Mouse (Mus musculus): ENCODE data around the gene Elmsan1.

The Elmsan1 gene

DNA sequence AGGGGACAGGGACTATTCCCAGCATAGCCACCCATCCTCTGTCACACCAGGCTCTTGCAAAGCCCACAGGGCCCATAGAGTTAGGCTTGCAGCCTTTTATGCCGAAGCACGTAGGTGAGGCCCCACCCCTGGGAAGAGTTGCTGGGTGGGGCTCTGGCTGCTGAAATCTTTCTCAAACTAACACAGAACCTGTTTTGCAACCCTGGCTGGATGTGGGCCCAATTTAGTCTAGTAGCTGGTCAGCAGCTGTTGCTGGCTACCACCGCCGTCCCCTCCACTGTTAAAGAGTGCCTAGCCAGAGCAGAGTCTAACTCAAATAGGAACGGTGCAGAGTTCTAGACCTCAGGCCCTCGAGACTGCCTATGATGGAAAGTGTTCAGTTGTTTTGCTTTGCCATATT, 43.8 kb downstream of the Elmsan1 start:
- peak; percentile 86 for DNase-seq

DNA sequence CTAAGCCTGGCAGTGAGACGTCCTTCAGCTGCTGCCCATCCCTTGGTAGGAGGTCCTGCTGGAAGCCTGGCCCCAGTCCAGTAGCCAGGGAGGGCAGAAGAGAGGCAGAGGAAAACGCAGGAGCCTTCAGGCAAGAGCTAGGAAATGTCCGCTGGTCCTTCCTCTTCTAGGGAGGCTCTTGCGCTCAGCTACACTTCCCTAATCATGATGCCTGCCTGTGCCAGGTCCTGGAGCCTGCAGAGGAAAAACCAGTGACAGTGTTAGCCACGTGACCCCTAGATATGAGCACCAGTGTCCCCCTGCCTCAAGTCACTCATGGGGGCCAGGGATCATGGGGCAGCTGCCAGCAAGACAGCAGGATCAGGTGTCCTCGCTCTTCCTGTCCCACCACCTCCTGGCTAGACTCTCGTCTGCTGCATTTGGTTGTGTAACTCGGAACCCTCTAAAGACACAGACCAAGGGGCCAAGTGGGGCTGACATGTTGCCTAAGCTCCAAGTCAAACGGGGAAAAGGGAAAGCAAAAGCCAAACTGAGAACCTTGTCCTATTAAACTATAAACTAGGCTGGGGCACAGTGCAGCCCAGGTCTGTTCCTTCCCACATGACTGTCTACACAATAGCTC, 44.4 kb downstream of the Elmsan1 start:
- DNase-seq = peak; percentile 79

DNA sequence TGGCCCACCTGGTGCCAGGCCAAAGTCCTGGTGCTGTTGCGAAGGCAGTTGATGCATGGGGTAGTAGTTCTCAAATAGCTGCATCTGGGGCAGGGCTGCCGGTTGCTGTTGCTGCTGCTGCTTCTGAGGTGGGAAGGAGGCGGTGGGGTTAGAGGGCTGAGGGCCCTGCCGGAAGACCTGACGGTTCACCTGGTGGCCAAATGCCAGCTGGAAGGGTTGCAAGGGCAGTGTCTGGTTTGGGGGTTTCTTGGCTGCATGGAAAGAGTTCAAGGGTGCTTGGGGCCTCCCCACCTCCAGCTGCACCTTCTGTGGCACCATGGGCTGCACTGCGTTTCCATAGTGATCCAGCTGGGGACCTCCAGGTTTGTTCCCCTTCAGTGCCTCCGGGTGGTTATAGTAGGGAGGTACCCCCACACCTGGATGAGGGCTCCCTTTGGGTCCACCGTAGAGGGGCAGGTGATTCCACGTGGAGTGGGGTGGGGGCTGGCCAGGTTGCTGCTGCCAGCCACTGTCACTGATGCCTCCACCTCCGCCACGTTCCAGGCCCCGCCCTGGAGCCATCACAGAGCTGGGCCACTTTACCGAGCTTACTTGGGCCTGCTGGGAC, 45.3 kb downstream of the Elmsan1 start:
- no peak for DNase-seq

DNA sequence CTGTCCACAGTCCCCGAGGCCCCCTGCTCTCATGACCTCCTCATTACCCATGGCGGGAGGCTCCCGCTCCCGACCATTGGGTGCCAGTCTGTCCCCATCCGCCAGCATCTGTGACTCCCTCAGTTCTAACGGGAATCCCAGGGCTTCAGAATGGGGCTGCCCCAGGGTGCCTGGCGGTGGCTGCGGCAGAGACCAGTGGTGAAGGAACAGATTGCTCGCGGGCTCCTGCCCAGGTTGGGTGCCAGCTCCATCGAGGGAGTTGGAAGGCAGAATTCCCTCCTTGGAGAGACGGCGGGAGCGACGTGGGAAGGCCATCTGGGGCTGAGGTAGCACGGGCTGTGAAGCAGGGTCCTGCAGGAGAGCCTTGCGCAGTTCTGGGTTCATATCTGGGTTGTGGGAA, 45.8 kb downstream of the Elmsan1 start:
- DNase-seq = peak; percentile 16

DNA sequence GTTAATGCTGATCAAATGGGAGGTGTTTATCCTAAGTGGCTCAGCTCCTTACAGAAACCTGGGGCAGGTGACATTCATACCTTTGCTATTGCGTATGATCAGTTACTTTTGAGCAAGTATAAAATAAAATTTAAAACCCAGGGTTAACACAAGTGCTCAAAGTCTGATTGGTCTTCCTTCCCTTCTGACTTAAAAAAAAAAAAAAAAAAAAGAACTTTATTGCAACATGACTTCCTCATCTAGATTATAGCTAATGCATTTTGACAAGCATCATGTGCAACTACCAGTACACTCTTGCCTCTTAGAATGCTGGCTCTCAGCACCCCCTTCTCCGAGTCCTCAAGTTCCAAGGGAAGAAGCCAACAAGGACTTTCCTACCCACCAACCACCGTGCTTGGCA, 46.5 kb downstream of the Elmsan1 start:
- no peak for DNase-seq

DNA sequence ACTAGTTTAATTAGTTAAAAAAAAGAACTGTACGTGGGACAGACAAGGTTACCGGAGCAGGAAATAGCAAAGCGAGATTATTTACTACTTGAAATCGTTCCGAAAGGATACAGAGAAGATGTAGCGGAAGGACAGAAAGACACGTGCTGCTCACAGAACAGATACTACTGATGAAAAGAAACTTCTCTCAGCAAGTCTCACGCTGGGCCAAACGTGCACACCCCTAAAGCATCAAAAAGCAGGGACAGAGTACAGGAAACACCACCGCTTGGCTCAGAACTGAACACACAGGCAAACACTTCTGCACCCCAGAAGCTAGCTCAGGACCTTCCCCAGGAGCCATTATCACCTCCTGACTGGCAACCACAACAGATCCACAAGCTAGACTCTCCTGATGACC, 48.1 kb downstream of the Elmsan1 start:
- no peak for DNase-seq

DNA sequence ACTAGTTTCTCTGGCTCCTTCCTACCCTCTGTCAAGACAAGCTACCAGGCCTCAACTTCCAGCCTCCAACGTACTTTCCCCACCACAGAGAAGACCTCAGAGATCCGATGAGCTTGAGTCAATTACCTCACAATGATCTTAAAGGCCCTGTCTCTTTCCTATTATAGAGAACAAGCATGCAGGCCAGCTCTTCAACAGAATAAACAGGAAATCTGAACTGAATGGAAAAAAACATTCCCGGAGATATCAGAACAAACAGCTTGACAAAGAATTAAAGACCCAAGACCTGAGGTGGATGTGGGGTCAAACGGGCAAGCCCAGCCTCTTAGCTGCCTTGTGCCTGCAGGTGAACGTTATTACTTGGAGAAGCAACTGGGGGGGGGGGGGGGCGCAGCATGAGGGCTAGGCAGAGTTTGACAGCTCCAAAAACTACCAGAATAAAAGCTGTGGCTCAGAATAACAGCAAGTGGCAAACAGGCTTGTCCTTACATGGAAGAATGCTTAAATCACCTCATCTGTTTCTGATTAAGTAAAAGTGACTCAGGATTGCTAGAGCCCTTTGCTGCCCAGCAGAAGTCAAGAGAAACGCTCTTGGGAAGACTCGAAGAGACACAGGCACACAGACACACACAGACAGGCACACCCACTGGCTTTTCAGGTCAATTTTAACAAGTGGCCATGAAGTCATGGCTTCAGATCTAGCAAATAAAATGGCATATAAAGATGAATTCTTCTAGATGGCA, 52.9 kb downstream of the Elmsan1 start:
- DNase-seq = no peak

DNA sequence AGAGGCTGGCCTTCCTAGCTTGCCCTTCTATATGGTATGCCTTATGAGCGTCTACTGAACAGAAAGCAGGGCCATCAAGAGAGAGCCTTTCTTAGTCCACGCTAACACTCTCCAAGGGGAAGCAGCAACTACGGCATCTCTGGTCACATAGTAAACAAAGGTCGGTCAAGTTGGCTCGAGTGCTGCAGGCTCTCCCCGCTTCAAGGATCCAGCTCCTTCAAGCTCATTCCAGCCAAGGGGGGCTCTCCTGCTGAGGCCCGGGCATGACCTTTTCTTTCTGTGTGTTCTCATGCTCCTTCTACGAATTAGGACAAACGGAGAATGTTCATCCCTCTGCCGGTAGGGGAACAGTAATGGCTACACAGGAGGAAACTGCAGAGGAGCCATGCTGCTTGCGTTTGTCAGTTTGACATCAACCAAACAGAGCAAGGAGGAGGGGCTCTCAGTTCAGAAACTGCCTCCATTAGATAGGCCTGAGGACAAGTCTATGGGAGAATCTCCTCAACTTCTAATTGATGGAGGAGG, 55.0 kb downstream of the Elmsan1 start:
- DNase-seq = no peak

DNA sequence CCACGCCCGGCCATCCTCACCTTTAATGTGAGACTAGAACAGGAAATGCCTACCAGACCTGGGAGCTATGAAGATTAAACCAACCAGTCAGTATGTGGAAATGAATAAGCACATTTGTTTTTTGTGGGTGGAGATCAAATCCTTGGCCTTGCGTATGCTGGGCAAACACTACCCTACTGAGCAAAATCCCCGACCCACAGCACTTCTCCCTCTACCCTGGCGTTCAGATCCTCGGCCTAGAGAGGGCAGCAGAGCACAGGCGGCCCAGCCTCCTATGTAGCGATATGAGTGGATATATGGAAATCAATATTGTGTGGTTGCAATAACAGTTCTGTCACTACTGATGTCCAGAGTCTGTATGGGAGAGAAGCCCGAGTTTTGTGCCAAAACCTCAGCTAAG, 55.5 kb downstream of the Elmsan1 start:
- peak; percentile 65 for DNase-seq

DNA sequence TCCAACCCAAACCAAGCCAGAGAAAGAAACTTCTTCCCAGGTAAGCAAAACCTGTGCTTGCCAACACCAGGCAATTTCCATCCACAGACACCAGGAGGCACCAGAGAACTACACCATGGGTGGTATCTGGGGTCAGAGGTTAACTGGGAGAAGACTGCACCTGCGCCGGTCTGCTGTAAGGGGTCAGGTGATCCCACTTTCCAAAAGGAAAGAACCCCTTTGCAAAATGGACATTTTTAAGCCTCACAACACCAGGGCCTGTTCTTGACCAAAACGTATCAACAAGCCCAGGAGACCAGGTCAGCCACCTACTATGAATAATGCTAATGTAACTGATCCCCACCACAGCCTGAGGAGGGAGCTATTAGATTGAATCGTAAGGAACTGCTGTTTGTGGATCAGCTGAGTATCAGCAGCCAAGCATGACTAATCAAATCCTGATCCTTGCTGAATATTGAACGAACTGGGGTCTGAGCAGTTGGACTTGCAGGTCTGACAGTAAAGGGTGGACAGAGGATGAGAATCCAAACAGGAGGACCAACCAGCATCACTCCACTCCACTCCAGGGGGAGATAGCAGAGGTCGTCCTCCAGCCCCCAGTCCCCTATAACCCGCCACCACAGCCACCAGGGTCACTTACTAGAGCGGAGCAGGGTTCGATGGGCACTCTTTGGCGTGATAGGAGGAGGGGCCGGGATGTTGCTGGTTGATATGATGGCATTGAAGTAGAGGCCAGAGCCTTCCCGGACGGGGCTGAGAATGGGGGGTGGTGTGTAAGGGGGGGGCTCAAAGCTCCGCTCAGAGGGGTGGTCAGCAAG, 56.9 kb downstream of the Elmsan1 start:
- DNase-seq = peak; percentile 52

DNA sequence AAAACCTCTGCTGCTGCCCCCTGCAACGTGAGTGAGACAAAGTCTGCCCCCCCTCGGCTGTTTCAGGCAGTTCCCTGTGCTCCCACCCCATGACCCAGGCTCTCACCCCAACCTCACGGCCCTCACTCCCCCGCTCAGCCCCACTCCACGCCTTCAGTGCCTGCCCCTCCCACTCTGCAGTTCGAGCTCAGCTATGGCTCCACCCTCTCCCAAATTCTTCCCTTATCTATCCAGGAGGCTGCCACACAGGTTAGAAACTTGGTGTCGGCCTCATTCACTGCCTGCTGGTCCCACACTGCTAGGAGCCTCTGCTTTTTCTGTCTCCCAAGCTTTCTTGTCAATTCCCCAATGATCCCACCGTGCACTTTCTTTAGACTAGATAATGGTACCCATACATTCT, 57.6 kb downstream of the Elmsan1 start:
- no peak for DNase-seq

DNA sequence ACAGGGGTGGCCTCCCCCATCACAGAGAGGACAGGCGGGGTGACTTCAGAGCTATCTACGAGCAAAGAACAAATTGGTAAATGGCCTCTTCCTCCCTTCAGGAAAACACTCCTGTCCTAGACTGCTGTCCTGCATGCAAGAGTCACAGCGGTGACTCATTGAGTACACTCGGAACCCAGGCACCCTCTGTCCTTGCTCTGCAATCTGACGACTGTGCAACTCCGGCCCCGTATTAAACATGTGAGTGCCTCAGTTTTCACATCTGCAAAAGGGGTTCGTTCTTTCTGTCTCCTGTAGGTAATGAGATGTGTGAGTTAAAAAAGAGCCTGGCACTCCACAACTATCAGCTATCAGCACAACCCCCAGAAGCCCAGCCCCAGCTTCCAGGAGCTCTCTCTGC, 58.2 kb downstream of the Elmsan1 start:
- no peak for DNase-seq

DNA sequence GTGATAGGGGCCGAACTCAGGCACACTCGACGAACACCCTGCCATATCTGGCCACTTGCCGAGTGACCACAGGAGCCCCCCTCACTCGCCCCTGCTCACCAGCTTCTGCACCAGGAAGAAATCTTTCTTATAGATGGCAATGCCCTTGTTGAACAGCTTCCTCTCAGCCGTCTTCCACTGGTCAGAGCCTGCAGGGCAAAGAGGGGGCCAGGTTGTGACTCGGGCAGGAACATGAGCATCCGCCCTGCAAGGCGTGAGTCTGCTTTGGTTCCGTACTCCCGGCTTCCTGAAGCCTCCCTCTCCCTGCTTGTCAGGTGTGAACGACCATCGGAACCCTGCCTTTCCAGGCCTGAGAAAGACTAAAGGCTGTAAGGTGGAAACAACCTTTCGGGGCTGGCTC, 60.5 kb downstream of the Elmsan1 start:
- peak; percentile 7 for DNase-seq

DNA sequence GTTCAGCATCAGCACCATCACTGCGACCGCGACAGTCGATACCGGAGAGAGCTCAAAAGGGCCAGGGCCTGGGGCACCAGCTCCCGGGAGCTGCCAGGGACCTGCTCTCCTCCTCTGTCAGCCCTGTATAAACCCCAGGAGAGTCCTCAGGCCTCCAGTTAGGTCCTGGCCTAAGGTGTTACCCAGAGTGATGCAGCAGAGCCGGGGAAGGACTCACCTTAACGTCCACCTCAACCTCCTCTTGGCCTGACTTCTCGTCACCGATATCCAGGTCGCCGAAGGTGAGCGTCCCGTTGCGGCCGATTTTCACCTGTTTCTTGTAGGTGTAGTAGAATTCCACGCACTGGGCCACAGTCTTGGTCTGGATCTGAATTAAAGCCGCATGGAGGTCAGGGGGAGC, 62.5 kb downstream of the Elmsan1 start:
- DNase-seq = no peak

DNA sequence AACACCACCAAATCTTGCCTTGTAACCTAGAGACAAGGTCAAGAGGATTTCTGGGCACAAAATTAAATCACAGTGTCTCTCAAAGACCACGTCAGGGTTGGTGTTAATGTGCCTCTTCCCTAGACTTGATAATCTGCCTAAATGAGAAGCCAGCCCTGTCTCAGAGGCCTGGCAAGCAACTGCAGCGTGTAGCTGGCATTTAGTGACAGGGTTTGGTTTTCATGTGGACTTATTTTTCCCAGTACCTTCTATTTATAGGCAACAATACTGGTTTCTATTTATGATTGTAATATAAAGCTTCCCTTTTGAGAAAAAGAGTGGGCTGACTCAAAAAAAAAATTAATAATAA, 63.2 kb downstream of the Elmsan1 start:
- no peak for DNase-seq

DNA sequence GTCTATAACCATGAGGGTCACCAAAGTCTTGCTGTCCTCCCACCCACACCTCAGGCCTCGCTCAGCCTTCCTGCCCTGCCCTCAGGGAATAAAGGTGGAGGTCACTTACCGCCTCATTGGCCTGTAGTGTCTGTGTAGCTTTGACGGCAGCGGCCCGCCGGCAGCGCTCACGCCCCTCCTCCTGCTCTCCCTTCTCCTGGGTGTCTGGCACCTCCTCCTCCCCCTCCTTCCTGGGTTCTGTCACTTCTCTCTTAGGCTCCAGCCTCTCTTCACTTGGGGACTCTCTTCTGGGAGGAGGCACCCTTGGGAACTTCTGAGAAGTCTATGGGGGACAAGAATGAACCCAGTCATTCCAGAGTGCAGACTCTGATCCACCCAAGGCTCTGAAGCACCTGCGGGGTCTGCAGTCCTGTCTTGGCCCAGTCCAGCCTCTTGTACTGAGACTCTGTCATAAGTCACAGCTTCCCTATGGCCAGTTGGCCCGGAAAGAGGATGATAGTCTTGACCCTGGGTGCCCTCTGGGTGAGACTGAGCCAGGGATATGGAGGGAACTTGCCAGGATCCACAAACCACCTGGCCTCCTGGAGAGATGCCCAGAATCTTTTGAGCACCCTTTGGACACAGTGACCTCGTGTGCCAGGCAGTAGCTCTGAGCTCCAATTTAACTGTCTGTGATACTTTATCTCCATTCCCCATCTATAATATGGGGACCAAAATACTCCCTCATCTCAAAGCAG, 63.7 kb downstream of the Elmsan1 start:
- DNase-seq = peak; percentile 76

DNA sequence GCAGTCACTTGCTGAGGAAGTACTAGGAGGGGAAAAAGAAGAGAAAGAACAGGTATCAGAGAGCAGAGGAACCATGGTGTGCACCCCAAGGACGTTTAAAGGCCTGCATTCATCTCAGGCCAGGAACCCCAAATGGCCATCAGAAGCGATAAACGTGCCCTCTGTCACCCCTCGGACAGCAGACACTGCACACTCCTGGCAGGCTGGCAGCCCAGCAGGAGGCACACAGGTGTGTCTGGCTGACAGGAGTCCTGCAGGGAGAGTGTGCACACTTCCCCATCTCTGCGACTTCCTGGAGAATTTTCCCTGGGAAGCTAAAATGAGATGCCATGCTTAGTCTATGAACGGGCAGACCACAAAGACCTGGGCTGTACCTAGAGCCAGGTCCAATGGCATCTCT, 65.3 kb downstream of the Elmsan1 start:
- no peak for DNase-seq

DNA sequence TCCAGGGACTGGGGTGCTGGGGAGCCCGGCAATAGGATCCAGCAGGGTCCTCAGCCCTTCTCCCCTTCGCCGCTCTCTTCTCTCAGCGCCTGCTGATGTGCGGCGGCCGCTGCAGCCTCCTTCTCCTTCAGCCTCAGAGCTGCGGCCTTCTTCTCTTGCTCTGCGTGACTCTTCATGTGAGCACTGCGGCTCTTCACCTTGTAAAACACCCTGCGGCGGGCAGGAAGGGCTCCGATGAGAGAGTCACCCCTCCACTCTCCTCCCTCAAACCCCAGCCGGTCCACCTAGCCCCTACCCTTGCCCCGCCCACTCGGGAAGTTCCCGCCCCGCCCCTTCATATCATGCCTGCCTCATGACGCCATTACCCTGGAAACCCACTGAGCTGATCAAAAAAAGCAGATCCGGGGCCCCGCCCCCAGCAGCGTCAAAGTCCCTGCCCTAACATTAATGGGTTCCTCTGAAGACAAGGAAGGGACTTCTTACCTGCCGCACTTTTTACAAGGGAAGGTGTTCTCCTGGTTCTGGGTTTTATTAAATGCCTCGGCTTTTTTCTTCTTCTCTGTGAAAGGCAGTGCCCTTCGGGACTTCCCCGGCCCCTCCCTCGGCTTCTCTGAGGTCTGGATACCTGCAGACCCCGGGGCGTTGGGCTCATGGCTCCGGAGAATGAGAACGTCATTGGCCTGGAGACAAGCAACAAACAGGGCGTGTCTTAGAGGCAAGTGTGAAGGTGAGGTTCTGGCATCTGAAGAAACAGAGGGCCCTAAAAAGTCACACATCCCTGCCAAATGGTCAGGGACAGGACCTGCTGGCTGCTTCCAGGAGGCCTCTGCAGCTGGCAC, 66.1 kb downstream of the Elmsan1 start:
- no peak for DNase-seq

DNA sequence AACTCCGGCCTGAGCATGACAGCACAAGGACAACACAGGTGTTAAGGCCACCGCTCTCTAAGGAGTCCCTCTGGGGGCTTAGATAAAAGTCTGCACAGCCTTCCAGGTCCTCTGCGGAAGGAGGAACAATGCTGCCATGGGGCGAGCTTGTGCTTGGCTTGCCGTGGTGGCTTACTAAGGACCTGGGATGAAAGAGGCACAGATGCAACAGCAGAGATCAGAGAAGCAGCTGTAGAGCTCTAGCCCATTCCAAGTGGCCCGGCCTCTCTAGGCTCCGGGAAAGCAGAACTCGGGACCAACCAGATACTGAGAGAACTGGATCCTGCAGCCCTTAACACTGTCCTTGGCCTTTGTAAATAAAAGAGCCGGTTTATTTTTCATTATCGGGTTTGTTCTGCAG, 66.8 kb downstream of the Elmsan1 start:
- no peak for DNase-seq

DNA sequence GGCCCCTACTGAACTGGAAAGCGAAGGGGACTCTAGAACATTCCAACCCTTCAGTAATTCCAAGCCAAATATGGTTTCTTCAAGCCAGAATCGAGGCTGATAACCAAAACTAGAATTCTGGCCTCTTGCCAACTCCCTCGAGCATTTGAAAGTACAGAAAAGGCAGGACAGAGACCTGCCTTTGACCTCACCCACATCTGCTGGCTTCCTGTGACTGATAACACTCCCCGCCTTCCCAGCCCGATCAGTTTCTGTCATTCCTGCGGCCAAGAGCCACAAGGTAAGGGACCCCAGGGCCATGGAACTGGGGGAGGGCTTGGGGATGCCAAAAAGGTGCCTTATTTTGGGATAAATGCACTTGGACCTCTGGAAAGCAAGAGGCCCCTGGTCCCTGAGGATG, 67.7 kb downstream of the Elmsan1 start:
- DNase-seq = no peak

DNA sequence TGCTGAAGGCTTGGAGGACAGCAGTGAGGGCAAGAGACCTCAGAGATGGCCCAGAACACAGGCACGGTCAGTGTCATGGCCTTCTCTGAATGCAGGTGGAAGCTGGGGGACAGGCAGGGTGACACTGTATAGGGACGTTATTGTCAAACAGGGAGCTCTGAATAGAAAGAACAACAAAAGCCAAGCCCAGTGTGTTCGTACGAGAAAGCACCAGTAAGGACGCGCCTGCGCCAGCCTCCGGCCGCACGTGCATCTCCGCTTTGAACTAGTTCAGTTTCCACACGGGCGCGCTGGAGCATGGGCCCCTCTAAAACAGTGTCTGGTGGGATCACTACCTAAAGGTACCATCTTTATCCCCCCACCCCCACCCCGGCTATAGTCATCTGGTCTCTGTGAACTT, 68.7 kb downstream of the Elmsan1 start:
- no peak for DNase-seq

DNA sequence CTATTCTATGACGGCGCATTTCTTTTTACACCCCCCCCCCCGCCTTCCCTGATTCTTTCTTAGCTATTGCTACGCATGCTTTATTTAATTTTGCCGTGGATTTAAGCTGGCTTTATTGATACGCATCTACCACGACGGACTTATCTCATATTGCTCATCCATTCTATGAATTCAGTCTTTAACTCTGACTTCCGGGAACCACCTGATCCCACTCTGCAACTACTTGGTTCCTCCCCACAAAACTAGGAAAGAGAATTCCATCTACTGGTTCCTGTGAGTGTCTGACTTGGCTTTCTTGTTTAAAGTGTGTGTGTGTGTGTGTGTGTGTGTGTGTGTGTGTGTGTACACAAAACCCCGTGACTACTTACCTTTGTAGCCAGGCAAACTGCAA, 70.1 kb downstream of the Elmsan1 start:
- no peak for DNase-seq
